Mouse (Mus musculus) bone marrow, adult 2 months (tissue): ENCODE data around the gene Psmc5.

ENCODE experiments used
- CTCF ChIP-seq: fragments of 200-500 bp; IDR thresholded peaks from 2 replicates; pipeline ENCODE4 v1.5.1; 2011; ENCODE audit warnings: low read length, control low read depth; ENCODE audit not compliant: control insufficient read depth, insufficient read depth
- POLR2A ChIP-seq: fragments of 200-500 bp; IDR thresholded peaks from 2 replicates; pipeline ENCODE4 v1.6.1; 2011; ENCODE audit warnings: low read depth, mild to moderate bottlenecking, control low read depth, low read length, borderline replicate concordance; ENCODE audit not compliant: control insufficient read depth

- TF ChIP-seq POLR2A (peak; percentile 77; the same call in 1 of the 2 replicates), CTCF (no peak)
Observed at GRCm38 (mm10) chr11:106310123-106310522, 54.2 kb downstream of the Psmc5 start.
